Mouse (Mus musculus) heart, adult 2 months (tissue): ENCODE results near the gene Emid1. TPM values are rescaled to one million over a fixed set of nuclear protein-coding genes. Genes with fewer than 3 reads are reported as not detected.

Experiments used
- DNase-seq, 2 experiments: peaks; one replicate each; pipeline ENCODE4 v3.0.0; 2021
- H3K27ac ChIP-seq: fragments of 200-600 bp; 2 replicates; pipeline ENCODE4 v1.8.1; 2022
- H3K27me3 ChIP-seq: fragments of 200-500 bp; 2 replicates; pipeline ENCODE4 v1.6.1; 2012; ENCODE audit warnings: mild to moderate bottlenecking, low read length, inconsistent platforms, mixed read lengths; ENCODE audit not compliant: control insufficient read depth, insufficient read depth
- H3K36me3 ChIP-seq: fragments of 200-500 bp; 2 replicates; pipeline ENCODE4 v1.6.1; 2012; ENCODE audit warnings: low read length, inconsistent platforms; ENCODE audit not compliant: control insufficient read depth, insufficient read depth
- H3K4me1 ChIP-seq: fragments of 200-500 bp; 2 replicates; pipeline ENCODE4 v1.6.1; 2011; ENCODE audit warnings: low read length; ENCODE audit not compliant: control insufficient read depth, insufficient read depth
- H3K4me3 ChIP-seq: fragments of 200-600 bp; 2 replicates; pipeline ENCODE4 v1.8.1; 2022
- H3K79me2 ChIP-seq: fragments of 200-500 bp; replicated peaks from 2 replicates; pipeline ENCODE4 v1.6.1; 2012; ENCODE audit warnings: mild to moderate bottlenecking, inconsistent platforms, low read length, moderate library complexity, mixed read lengths; ENCODE audit not compliant: control insufficient read depth, insufficient read depth
- H3K9ac ChIP-seq: fragments of 200-500 bp; 2 replicates; pipeline ENCODE4 v1.6.1; 2012; ENCODE audit warnings: low read depth, mild to moderate bottlenecking, control low read depth, inconsistent platforms, low read length, mixed read lengths
- CTCF ChIP-seq: fragments of 200-600 bp; IDR thresholded peaks from 2 replicates; pipeline ENCODE4 v1.8.1; 2022; ENCODE audit warnings: antibody characterized with exemption, mild to moderate bottlenecking, moderate library complexity
- EP300 ChIP-seq: fragments of 200-500 bp; IDR thresholded peaks from 2 replicates; pipeline ENCODE4 v1.6.1; 2011; ENCODE audit warnings: low read depth, low read length, control low read depth; ENCODE audit not compliant: insufficient read depth
- POLR2A ChIP-seq: fragments of 200-500 bp; IDR thresholded peaks from 2 replicates; pipeline ENCODE4 v1.6.1; 2011; ENCODE audit warnings: mild to moderate bottlenecking, low read depth, low read length, control low read depth; ENCODE audit not compliant: insufficient read depth
- WGBS: fragments of 180-500 bp; shearing (Covaris S2); methylation state at CpG from one replicate; pipeline ENCODE4 v1.1.7; 2018; 5-methylcytosine and 5-hydroxymethylcytosine counted together
- intact Hi-C: fragments of 180-260 bp; cut with DNase I; formaldehyde crosslinking; loops from one replicate; pipeline ENCODE4 v1.15.1; 2025
- polyA plus RNA-seq: library from polyadenylated mRNA; depleted of rRNA; stranded (reverse); fragments of >200 nt; gene quantifications from 2 replicates; pipeline ENCODE4 v1.2.3, GENCODE M21; 2012
- total RNA-seq, 2 experiments: library from RNA; stranded (reverse); gene quantifications; 2 replicates each; pipeline ENCODE4 v1.2.3; 2021

Gene Emid1
- total and polyA plus RNA-seq, 3 experiments = 0.82 to 2.5 (median 1.2) TPM

GRCm38 (mm10) chr11:5114931-5115581 lies 37.0 kb downstream of the Emid1 start:
- no peaks in the 10 kb centered on the region for H3K79me2 ChIP-seq
- TF ChIP-seq POLR2A (no peak), EP300 (peak; percentile 93), CTCF (0 out of 2 replicates have a peak, but pooled peaks have one; percentile 100)
- H3K36me3 ChIP-seq = no peaks in the 10 kb centered on the region
- intact Hi-C loops = loop anchor here (5.0 to 10.0 kb wide), 2 partner anchors 67 to 360 kb away; no protein-coding TSS in a partner anchor
- no peaks in the 10 kb centered on the region for H3K27me3 ChIP-seq
- H3K9ac ChIP-seq = no peak overlapping the region
- H3K27ac ChIP-seq = no peak overlapping the region
- 28% methylated on average over 13 of the region's 13 CpGs for WGBS
- no peaks in the 10 kb centered on the region; the same call in none of the 2 replicates for H3K4me1 ChIP-seq
- peak; percentile 81 to 85 for DNase-seq
- no peak overlapping the region for H3K4me3 ChIP-seq

DNA sequence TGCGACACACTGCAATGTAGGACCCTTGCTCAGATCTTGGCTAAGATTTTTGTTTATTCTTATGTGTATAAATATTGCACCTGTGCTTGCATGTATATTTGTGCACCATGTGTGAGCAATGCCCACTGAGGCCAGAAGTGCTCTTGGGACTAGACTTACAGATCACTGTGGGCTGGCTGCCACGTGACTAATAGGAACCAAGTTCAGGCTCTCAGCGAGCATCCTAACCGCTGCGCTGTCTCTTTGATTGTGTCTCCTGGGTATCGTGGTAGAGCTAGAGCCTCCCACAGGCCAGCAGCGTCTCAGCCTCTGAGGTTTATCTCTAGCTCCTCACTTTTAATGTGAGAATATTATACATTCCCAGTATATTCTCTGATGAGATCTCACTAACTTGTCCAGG lies 38.4 kb downstream of the Emid1 start:
- no peak for DNase-seq
- H3K4me1 ChIP-seq = no peaks in the 10 kb centered on the region; the same call in none of the 2 replicates
- no peak overlapping the region for H3K27ac ChIP-seq
- H3K27me3 ChIP-seq = no peaks in the 10 kb centered on the region
- TF ChIP-seq POLR2A (no peak), EP300 (no peak), CTCF (no peak)
- intact Hi-C loops = loop anchor here (10.0 kb wide), 1 partner anchor 361 kb away; no protein-coding TSS in a partner anchor
- H3K4me3 ChIP-seq = no peak overlapping the region
- 77% methylated on average over 7 of the region's 7 CpGs for WGBS
- H3K79me2 ChIP-seq = no peaks in the 10 kb centered on the region
- H3K36me3 ChIP-seq = no peaks in the 10 kb centered on the region
- no peak overlapping the region for H3K9ac ChIP-seq

GRCm38 (mm10) chr11:5109441-5109840 lies 42.6 kb downstream of the Emid1 start:
- H3K27me3 ChIP-seq = no peaks in the 10 kb centered on the region
- no peaks in the 10 kb centered on the region; the same call in 1 of the 2 replicates for H3K4me1 ChIP-seq
- no peak for TF ChIP-seq POLR2A
- TF ChIP-seq CTCF = no peak
- TF ChIP-seq EP300 = no peak
- DNase-seq = no peak
- H3K4me3 ChIP-seq = no peak overlapping the region
- WGBS = 64% methylated on average over 8 of the region's 8 CpGs
- no peaks in the 10 kb centered on the region for H3K79me2 ChIP-seq
- no peak overlapping the region for H3K27ac ChIP-seq
- no peak overlapping the region for H3K9ac ChIP-seq
- intact Hi-C loops = no loop called here
- H3K36me3 ChIP-seq = no peaks in the 10 kb centered on the region

GRCm38 (mm10) chr11:5103986-5104509 lies 48.0 kb downstream of the Emid1 start:
- no peak overlapping the region for H3K4me3 ChIP-seq
- no peak for DNase-seq
- intact Hi-C loops = no loop called here
- no peak overlapping the region for H3K9ac ChIP-seq
- no peaks in the 10 kb centered on the region for H3K36me3 ChIP-seq
- TF ChIP-seq CTCF (no peak), EP300 (no peak), POLR2A (no peak)
- WGBS = 100% methylated on average over 4 of the region's 4 CpGs
- no peak overlapping the region for H3K27ac ChIP-seq
- H3K79me2 ChIP-seq = no peaks in the 10 kb centered on the region
- H3K27me3 ChIP-seq = no peaks in the 10 kb centered on the region
- peaks cover 6% of the 10 kb centered on the region for H3K4me1 ChIP-seq

DNA sequence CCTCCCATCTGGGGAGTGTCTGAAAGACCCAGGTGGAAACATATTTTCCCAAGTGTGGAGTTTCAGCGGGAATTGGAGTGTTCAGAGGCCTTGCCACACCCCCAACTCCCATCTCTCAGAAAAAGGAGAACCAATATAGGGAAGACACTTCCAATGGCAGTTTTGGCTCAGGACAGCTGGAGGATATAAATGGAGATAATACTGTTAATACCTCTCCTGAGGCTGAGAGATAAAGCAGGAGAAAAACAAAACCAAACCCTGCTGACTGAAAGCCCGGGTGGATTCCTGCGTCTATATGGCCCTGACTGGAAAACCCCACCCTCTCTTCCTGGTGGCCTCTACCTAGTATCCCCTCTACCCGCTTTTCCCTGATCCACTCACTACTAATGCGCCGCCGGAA lies 49.7 kb downstream of the Emid1 start:
- WGBS = 74% methylated on average over 7 of the region's 7 CpGs
- TF ChIP-seq CTCF = no peak
- no peak for TF ChIP-seq EP300
- TF ChIP-seq POLR2A = no peak
- Histone ChIP-seq H3K9ac (no peak overlapping the region), H3K27ac (no peak overlapping the region), H3K79me2 (no peaks in the 10 kb centered on the region), H3K36me3 (no peaks in the 10 kb centered on the region), H3K4me1 (peaks cover 6% of the 10 kb centered on the region), H3K27me3 (no peaks in the 10 kb centered on the region), H3K4me3 (no peak overlapping the region)
- no peak for DNase-seq
- intact Hi-C loops = no loop called here

GRCm38 (mm10) chr11:5101641-5102040 lies 50.4 kb downstream of the Emid1 start:
- peaks cover 6% of the 10 kb centered on the region for H3K4me1 ChIP-seq

More at GRCm38 (mm10) chr11:5101641-5102040, 50.4 kb downstream of the Emid1 start:
- Histone ChIP-seq H3K36me3 (peaks cover under 1% of the 10 kb centered on the region; the same call in 1 of the 2 replicates), H3K4me3 (no peak overlapping the region), H3K9ac (no peak overlapping the region), H3K27me3 (no peaks in the 10 kb centered on the region), H3K79me2 (no peaks in the 10 kb centered on the region), H3K27ac (no peak overlapping the region)
- no peak for TF ChIP-seq EP300
- no peak for DNase-seq
- WGBS = 85% methylated on average over 6 of the region's 6 CpGs
- intact Hi-C loops = no loop called here
